In genomic region chr5:139557531-139558467, GRCm38 (mm10) we compare ENCODE assay signal across 11 mouse cellular contexts. TPM values are rescaled to one million over a fixed set of nuclear protein-coding genes. Genes with fewer than 3 reads are reported as not detected.
A peak's percentile ranks its signal among the peaks of the same experiment; 100 is the strongest.
DNase-seq lines count a peak whose midpoint lies in the region; ATAC-seq and TF ChIP-seq lines count a peak whose summit lies in the region.
"Had no signal": no experiment of that assay in that cellular context is flagged by ENCODE, and none has a peak within 500 bp of the region (broad histone marks: within the 10 kb centered on the region; RNA-seq: fewer than 3 reads in every experiment).

No protein-coding gene starts in this region.

- TF ChIP-seq POLR2A in brain, embryonic 14.5 days (IDR thresholded peaks at IDR 0.05; ENCODE audit: borderline replicate concordance, extremely low read depth, insufficient read depth, insufficient read length, poor library complexity, severe bottlenecking), result no peak

- H3K9me3 ChIP-seq in forebrain, embryonic 15.5 days, result no peaks in the 10 kb centered on the region
- H3K9me3 ChIP-seq in midbrain, embryonic 11.5 days (ENCODE audit: control insufficient read depth, low read length), result no peaks in the 10 kb centered on the region
- H3K9me3 ChIP-seq in liver, postnatal 0 days (ENCODE audit: low read length), result no peaks in the 10 kb centered on the region

- H3K36me3 ChIP-seq in forebrain, embryonic 15.5 days, result no peaks in the 10 kb centered on the region
- H3K36me3 ChIP-seq in midbrain, embryonic 11.5 days (ENCODE audit: control insufficient read depth, insufficient read depth, low read length), result no peaks in the 10 kb centered on the region
- H3K36me3 ChIP-seq in liver, postnatal 0 days (replicated peaks; ENCODE audit: insufficient read depth, low read length), result no peaks in the 10 kb centered on the region

- peak; percentile 51 for ATAC-seq in forebrain, embryonic 15.5 days (replicated peaks)
- ATAC-seq in midbrain, embryonic 11.5 days (ENCODE audit: low FRiP score), result peak; percentile 36
- no peak for ATAC-seq in liver, postnatal 0 days

- TF ChIP-seq EP300 in liver, postnatal 0 days (IDR thresholded peaks at IDR 0.05; ENCODE audit: low read depth), result no peak

- H3K27ac ChIP-seq in gastrocnemius, adult 2 months, result no peak overlapping the region
- H3K27ac ChIP-seq in forebrain, embryonic 15.5 days (replicated peaks), result no peak overlapping the region
- no peak overlapping the region; the same call in 1 of the 2 replicates for H3K27ac ChIP-seq in midbrain, embryonic 11.5 days (ENCODE audit: low read depth, low read length)
- H3K27ac ChIP-seq in liver, postnatal 0 days (ENCODE audit: low read depth), result no peak overlapping the region

- no peak for DNase-seq in gastrocnemius, adult 2 months
- no peak for DNase-seq in gastrocnemius, adult 8-10 months (ENCODE audit: low spot score in 2 of 2)
- DNase-seq in brain, embryonic 14.5 days (ENCODE audit: low read depth), result peak; percentile 35
- DNase-seq in midbrain, embryonic 11.5 days (ENCODE audit: low spot score, missing footprints), result peak; percentile 93
- DNase-seq in liver, postnatal 0 days, result no peak
- DNase-seq in layer of hippocampus, adult 9-11 months, result no peak
- no peak for DNase-seq in left cerebral cortex, postnatal 25 days (ENCODE audit: low spot score in 2 of 2)
- DNase-seq: liver; thymus, adult 2 months had no signal

- peak overlapping the region; percentile 33; the same call in 1 of the 2 replicates for H3K4me3 ChIP-seq in gastrocnemius, adult 2 months
- H3K4me3 ChIP-seq in forebrain, embryonic 15.5 days, result peak overlapping the region; percentile 22; the same call in 1 of the 2 replicates
- no peak overlapping the region for H3K4me3 ChIP-seq in midbrain, embryonic 11.5 days (ENCODE audit: low read depth, low read length)
- no peak overlapping the region for H3K4me3 ChIP-seq in liver, postnatal 0 days (ENCODE audit: low read depth, low read length)

- H3K4me1 ChIP-seq in forebrain, embryonic 15.5 days, result peaks cover 29% of the 10 kb centered on the region
- H3K4me1 ChIP-seq in midbrain, embryonic 11.5 days (ENCODE audit: control insufficient read depth, insufficient read depth, low read length), result peaks cover 21% of the 10 kb centered on the region
- H3K4me1 ChIP-seq in liver, postnatal 0 days (ENCODE audit: insufficient read depth), result no peaks in the 10 kb centered on the region

- peak overlapping the region; percentile 36 for H3K4me2 ChIP-seq in forebrain, embryonic 15.5 days (replicated peaks)
- peak overlapping the region; percentile 30 for H3K4me2 ChIP-seq in midbrain, embryonic 11.5 days
- H3K4me2 ChIP-seq in liver, postnatal 0 days (ENCODE audit: low read depth, low read length), result no peak overlapping the region

- no peak overlapping the region for H3K9ac ChIP-seq in forebrain, embryonic 15.5 days (replicated peaks)
- peak overlapping the region; percentile 2; the same call in 1 of the 2 replicates for H3K9ac ChIP-seq in midbrain, embryonic 11.5 days (ENCODE audit: low read length)
- no peak overlapping the region for H3K9ac ChIP-seq in liver, postnatal 0 days (replicated peaks)

- no peak for TF ChIP-seq CTCF in gastrocnemius, adult 2 months (IDR thresholded peaks at IDR 0.05)
- no peak for TF ChIP-seq CTCF in brain, embryonic 14.5 days (IDR thresholded peaks at IDR 0.05; ENCODE audit: borderline replicate concordance, extremely low read depth, insufficient read depth, insufficient read length)
- TF ChIP-seq CTCF in liver, postnatal 0 days (IDR thresholded peaks at IDR 0.05; ENCODE audit: low read depth), result no peak

- 1% methylated on average over 43 of the region's 43 CpGs for WGBS in forebrain, embryonic 15.5 days
- under 1% methylated on average over 43 of the region's 43 CpGs for WGBS in midbrain, embryonic 11.5 days
- 3% methylated on average over 43 of the region's 43 CpGs for WGBS in liver, postnatal 0 days (ENCODE audit: insufficient replicate concordance)

- peaks cover 88% of the 10 kb centered on the region for H3K27me3 ChIP-seq in forebrain, embryonic 15.5 days
- peaks cover 66% of the 10 kb centered on the region for H3K27me3 ChIP-seq in midbrain, embryonic 11.5 days (ENCODE audit: control insufficient read depth, insufficient read depth, low read length)
- H3K27me3 ChIP-seq in liver, postnatal 0 days (ENCODE audit: insufficient read depth, low read length), result peaks cover 95% of the 10 kb centered on the region

- intact Hi-C loops in gastrocnemius, adult 2 months (cut with DNase I), result no loop called here
- intact Hi-C loops in left cerebral cortex, postnatal 25 days (cut with DNase I), result no loop called here

RNA-seq across cellular contexts. Expression of gene Uncx, which starts 14.5 kb away (rescaled TPM):
- not detected for total RNA-seq in gastrocnemius, adult 2 months (2021)
- not detected for total RNA-seq in gastrocnemius, adult 8-10 months (2022)
- 26.5 and 42.0 TPM in 2 replicates for polyA plus RNA-seq in brain, embryonic 14.5 days (2012; rRNA removed)
- polyA plus RNA-seq in forebrain, embryonic 15.5 days (2015; fragmentation: Nextera tagmentation; extraction: Ambion mirVana), result 4.2 and 4.8 TPM in 2 replicates
- 41.8 and 46.4 TPM in 2 replicates for polyA plus RNA-seq in midbrain, embryonic 11.5 days (2014; fragmentation: Nextera tagmentation; extraction: Ambion mirVana)
- not detected in 2 replicates for polyA plus RNA-seq in liver, postnatal 0 days (2015; fragmentation: Nextera tagmentation; extraction: Ambion mirVana)
- under 1 TPM in 1 of 2 experiments, not detected in 1; 0.39 TPM for total RNA-seq in left cerebral cortex, postnatal 25 days (2021)
- total RNA-seq: heart, adult 18-20 months had no signal

Comparison
In these comparisons a context has a peak if more than half of its experiments do, and no peak if none do; other contexts are left out.
1. DNase-seq: peak in brain, embryonic 14.5 days (single experiment) and midbrain, embryonic 11.5 days (single experiment); none in gastrocnemius, adult 2 months (single experiment), gastrocnemius, adult 8-10 months (0 of 2), liver, postnatal 0 days (single experiment), layer of hippocampus, adult 9-11 months (single experiment) and left cerebral cortex, postnatal 25 days (0 of 2).
2. H3K4me3 ChIP-seq: peak in gastrocnemius, adult 2 months (single experiment) and forebrain, embryonic 15.5 days (single experiment); none in midbrain, embryonic 11.5 days (single experiment) and liver, postnatal 0 days (single experiment).